Mouse (Mus musculus) hindlimb bud, embryonic 11.5 days (tissue): ENCODE results near the gene Itih2.
A peak's percentile ranks its signal among the peaks of the same experiment; 100 is the strongest.

Experiments
- DNase-seq: peaks from one replicate; pipeline ENCODE4 v3.0.0-alpha.2; 2012; ENCODE audit warnings: low read depth, low spot score; ENCODE audit errors: extremely low spot score

The Itih2 gene

DNA sequence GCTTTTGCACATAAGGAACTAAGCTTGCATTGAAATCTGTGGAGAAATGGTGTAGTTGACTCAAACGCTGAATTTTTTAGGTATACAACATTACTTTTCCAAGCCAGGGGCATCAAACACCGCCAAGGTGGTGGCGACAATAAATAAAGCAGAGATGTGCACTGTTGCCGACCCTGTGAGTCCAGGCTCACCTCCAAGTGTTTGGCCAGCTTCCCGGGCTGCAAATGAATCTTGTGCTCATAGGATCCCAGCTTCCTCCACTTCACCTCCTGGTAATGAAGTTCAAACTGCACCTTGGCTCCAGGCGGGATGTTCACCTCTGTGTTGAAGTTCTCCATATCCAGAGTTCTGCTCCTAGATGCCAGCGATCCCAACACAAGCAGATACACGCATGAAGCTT lies 11.9 kb downstream of the Itih2 start:
- DNase-seq = no peak

DNA sequence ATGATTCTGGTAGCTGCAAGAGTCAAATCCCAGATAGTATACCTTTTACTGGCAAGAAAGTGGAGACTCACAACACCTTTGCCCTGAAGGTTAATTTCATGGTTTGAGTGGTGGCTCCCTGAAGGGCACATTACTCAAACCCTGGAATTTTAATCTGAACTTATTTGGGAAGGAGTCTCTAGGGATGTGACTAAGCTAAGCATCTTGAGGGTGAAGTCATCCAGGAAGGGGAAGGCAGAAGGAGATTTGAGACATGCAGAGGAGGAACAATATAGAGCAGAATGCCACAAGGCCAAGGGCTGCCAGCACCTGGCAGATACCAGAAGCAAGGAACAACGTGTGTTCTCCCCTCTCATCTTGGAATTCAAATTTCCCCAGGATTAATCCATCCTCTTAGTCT lies 12.4 kb downstream of the Itih2 start:
- no peak for DNase-seq

DNA sequence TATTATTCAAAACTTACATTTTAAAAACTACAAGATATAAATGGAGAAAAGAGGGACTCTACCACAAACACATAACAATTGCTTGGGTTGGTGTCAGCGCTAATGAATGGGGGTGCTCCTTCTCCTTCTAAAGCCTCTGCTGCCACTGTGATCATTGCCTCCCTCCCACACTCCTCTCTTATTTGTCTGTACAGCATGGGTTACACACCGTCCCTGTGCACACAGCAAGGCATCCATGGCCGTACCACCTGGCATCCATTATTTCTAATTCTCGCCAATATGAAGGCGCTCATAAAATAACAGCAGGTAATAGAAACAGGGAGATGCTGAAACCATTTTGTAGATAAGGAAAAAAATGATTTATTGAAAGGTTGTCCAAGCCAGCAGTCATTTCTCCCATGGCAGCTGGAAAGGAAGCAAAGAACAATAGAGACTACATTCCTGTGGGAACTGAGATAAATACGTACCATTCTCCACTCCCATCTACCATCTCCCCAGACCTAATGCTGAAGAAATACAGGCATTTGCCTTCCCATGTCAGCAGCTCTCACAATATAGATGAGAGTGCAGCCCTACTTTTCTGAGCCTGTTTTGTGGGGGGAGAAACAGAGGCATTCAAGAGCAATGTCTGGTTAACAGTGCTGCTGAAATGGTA lies 22.5 kb downstream of the Itih2 start:
- no peak for DNase-seq

DNA sequence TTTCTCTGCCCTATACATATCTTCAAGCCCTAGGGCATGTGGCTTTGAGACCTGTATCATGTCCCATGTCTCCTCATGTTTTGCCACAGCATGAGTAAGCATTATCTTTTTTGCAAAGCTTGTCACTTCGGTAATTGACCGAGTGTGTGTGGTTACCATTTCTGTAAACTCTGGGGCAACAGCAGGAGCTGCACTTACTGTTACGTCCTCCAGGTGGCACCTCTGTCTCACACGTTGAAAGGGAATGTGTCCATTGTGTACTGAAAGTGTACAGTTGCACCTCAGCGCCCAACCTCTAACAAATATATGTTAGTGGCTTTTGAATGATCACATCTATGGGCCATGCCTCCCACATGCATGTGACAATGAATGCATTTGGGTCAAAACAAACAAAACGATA lies 30.0 kb downstream of the Itih2 start:
- DNase-seq = peak; percentile 8

DNA sequence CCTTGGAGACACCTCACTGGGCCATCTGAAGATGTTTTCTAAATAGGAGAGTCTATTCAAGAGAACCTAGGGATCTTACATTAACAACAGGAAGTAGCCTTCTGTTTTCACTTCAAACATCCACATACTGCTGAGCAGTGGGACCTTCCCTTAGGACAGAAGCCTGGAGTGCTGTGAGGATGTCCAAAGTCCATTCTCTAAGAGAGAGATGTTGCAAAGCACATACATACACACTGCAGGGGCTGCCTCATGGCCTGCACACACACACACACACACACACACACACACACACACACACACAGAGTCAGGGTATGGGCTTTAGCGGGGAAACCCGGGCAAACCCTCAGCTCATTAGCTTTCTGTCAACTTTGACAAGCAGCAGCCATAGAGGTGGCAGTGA lies 30.7 kb downstream of the Itih2 start:
- DNase-seq = no peak

DNA sequence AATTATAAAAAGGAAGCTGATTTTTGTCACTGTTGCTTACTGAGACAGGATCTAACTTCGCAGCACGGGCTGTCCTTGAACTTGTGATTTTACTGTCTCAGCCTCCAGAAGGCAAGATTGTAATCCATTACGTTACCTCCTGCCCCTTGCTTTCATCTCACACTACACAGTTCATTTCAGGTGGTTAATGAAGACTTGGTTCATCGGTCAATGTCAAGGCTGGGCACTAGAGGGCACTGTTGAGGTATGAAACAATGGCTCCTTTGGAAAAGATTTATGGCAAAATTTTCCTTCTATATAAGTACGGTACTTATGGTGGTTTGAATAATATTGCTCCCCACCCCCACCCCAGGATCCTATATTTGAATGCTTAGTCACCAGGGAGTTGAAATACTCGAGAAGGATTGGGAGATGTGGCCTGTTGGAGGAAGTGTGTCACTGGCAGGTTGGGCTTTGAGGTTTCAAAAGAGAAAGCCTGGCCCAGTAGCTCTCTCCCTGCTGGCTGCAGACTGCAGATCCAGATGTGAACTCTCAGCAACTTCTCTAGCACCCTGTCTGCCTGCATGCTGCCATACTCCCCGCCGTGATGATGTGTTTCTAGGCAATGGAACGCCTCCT lies 32.5 kb downstream of the Itih2 start:
- DNase-seq = peak; percentile 30

DNA sequence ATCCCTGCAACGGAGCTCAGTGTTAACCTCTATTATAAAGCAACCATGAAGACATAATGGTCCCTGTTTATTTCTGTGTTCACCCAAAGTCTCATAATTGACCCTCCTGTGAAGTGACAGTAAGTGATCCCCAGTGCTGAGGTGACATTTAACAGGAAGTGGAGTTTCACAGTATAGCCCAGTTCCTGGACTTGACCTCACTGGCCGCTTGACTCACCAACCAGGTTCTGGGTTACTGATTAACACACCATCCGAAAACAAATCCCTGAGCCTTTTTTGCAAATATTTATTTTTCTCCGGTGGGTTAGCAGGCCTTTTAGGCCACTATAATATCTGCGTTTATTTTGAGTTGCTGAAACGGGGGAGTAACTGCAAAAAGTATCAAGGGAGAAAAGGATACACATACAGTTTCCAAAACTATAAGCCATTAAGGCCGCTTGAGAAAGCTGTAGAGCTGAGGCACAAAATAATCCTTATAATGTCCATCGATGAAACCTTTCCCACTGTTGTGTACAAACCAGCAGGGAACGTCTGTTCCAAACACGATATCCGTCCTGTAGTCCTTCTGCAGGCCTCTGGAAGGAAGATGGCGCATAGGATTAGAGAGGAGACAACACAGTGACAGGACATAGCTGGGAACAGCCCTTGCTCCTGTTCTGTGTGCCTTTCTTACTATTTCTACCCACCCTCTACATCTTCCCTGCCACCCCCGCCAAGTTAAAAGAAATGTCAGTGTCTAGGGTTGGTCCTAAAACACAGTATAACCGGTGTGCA lies 36.7 kb downstream of the Itih2 start:
- DNase-seq = no peak

DNA sequence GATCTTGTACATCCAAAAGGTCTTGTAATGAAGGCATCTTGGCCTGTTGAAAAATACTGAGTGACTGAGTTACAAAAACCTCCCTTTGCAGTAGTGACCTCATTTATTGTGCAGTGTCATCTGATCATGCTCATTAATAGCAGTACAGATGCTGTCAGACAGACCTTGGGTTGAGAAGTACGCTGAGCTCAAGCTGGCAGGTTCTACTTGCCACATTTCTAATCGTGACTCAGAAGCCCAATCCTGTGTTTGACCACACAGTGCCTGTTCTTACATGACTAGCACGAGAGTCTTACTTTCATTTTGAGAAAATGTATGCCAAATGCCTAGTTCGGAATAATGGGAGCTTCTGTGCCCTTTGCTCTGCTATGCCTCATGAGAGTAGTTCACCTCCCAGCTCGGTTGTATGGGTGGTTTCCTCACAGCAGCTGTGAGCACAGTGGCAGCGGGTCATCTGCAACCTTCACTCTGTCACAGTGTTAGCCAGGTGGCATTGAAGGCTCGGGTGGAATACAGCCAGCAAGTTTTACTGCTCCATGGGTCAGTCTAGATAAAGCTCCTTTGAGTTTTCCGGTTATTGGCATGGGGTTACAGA lies 43.8 kb downstream of the Itih2 start:
- DNase-seq = no peak

DNA sequence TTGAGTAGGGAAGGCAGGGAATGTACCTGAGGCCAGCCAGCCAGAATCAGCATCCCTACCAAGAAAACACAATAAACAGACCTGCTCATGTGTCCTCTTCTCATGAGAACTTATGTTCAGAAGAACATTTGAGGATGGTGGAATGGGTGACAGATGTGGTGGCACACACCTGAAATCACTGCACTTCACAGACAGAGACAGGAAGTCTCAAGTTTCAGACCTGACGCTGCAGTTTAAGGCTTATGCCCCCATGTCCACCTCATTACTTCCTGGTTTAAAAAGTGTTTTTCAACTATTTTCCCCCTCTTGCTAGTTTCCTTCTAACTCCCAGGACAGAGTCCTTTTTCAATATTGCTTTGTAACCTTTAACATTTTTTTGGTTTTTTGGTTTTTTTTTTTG lies 48.5 kb downstream of the Itih2 start:
- no peak for DNase-seq

DNA sequence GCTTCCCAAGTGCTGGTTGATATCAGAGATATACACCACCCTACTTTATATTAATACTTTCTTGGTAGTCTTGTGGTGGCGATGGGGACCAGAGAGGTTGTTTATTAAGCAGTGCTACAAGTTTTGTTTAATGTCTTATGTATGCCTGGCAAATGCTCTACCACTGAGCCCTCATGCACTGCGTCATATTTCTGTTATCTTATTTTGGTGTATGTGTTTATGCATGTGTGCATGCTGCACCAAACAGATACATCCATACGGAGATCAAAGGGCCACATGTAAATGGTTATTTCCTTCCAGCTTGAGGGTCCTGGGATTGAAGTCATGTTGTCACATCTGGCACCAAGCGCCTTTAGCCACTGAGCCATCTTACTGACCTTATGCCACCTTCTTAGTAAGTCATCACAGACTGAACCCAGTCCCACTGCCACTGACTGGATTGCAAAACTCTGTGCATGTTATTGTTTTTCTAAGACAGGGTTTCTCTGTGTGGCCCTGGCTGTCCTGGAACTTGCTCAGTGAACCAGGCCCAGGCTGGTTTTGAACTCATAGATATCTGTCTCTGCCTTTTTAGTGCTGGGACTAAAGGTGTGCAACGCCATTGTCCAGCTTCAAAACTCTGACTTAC lies 49.6 kb downstream of the Itih2 start:
- no peak for DNase-seq

DNA sequence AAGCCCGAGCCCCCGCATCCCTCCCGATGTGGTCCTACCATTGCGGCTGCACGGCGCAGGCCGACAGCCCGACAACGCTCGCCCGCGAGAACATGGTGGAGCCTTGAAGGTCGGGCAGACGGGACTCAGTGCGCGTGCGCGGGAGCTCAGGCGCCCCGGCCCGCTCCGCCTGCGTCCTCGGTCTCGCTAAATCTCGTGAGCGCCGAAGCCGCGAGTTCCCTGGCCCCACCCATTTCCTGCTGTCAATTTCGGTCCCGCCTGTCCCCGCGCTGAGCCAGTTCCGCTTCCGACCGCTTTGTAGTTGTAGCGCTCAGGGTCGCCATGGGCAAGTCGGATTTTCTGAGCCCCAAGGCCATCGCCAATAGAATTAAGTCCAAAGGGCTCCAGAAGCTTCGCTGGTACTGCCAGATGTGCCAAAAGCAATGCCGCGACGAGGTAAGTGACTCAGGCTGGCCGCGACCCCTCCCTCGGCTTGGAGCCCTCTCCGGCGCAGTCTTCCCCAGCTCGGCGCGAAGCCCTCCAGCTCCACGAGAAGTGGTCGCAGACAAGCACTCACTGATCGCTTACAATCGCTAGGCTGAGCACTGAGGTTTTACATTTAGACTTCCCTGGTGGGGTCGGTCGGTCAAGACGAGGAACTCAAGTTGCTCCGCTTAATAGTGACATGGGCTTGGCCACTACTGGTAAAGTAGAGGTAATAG lies 50.7 kb downstream of the Itih2 start, which contains the start of the genes Atp5c1 and Kin:
TSS of gene Atp5c1 (minus strand) at position 201 of the 701 bp plus-strand sequence.
TSS of gene Kin (plus strand) at position 284 of the 701 bp plus-strand sequence.
- DNase-seq = peak; percentile 83

DNA sequence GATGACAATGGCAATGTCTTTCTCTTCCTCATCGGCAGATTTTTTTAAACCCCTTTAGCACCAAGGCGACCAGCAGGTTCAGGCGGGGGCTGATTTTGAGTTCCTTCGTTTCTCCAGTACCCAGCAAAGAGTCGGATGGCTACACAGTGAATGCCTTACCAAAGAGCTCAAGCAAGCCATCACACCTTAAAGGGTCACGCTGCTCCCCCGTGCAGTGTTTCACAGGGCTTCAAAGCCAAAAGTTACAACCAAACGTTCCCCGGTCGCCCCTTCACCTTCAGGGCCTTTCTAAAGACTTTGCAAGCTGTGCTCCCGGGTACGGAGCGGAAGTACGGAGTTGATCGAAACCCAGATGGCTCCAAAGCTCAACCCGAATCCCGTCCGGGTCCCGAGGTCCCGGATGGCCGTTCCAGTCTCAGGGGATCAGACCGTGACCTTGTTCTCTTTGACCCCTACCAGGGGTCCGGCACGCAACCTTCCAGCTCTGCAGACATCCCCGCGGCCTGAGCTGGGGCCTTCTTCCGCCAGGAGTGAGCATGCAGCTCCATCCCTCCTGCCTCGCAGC lies 51.4 kb downstream of the Itih2 start:
- DNase-seq = peak; percentile 5

DNA sequence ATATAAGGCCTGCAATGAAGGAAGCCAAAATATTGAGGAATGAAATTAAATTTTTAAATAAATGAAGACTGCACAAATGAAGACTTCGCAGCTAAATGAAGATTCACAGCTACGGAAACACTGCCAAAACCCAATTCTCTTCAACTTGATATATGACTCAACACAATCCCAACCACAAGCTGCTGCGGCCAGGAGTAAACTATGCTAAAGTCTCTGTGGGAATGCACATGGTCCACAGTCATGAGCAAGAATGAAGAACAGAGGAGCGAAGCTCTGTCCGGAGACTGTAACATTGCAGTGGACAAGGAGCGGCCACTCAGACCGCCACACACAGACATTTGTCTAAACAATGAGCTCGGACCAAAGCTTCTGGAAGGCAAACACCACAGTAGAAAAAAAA lies 54.5 kb downstream of the Itih2 start:
- DNase-seq = no peak

DNA sequence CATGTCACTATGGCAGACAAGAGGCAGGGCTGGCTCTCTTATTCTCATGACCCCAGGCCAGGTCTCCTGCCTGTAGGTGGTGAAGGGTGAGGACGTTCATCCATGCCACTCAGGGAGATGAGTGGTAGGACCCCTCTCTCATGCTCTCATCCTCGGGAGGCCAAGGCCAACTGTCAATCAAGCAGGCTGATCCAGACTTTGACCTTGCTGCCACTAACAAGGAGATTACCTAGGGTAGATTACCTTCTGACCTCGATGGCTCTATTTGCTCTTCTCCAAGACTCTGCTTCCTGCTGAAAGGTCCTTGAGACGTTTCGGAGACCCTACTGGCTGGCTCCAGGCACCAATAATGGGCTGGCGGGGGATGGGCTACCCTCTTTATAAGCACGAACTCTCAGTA lies 56.7 kb downstream of the Itih2 start:
- no peak for DNase-seq

DNA sequence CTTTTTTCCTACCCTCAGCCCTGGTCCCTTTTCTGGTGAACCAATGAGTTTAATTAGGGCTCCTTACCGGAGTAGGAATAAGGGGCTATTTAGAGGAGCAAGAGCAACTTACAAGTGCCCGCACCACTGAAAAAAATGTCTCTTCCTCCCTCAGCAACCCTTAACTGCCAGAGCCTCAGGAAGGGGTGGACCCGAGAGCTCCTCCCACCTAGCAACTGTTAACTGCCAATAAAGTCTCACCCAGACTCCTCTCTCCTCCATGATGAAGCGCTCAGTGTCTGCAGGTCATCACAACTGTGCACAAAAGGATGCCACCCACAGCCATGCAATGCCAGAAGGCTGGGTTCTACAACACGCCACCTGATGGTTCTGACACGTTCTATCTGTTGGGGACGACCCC lies 59.4 kb downstream of the Itih2 start:
- DNase-seq = no peak

DNA sequence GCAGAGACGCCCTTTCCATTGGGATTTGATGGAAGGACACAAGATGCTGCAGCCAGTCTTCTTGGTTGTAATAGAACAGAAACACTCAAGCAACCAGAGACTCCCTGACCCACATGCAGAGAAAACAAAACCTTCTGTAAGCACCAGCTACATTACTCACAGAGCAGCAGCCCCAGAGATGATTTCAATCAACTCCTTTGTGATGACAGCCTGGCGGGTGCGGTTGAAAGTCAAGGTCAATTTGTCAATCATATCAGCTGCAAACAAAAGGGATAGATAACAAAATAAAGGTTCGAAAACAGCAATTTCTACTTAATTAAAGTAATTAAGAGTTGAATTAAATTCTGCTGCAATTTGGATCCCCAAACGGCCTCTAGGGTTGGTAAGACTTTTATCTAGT lies 72.4 kb downstream of the Itih2 start:
- no peak for DNase-seq

DNA sequence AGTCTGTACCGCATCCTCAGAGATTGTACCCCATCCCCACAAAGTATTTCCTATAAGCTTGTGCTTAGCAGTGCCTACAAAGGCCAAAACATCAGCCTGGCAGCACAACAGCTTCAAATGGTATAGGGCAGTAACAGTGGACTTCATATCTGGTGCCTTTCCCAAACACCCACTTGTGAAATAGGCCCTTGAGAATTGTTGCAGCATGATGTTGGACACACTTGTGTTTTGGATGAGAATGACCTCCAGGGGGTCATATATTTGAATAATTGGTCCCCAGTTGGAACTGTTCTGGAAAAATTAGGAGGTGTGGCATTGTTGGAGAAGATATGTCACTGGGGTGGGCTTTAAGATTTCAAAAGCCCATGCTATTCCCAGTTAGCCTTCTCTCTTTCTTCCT lies 79.2 kb downstream of the Itih2 start:
- no peak for DNase-seq

DNA sequence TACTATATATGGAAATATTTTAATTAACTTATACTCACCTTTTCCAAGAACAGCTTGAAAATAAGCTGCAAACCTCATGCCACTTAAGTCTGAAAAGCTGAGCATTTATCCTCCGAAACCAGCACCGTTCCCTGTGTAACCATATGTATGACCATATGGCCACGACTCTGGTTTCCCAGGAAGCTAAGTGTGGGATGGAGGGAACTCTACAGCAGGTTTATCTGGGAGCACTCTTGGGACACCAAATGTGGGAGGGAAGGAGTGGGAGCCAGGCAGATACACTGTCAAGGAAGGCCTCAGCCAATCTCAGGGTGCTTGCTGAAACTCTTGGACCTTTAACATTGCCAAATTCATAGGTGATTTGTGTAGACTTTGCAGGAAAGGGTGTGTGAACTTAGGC lies 80.3 kb downstream of the Itih2 start:
- no peak for DNase-seq

DNA sequence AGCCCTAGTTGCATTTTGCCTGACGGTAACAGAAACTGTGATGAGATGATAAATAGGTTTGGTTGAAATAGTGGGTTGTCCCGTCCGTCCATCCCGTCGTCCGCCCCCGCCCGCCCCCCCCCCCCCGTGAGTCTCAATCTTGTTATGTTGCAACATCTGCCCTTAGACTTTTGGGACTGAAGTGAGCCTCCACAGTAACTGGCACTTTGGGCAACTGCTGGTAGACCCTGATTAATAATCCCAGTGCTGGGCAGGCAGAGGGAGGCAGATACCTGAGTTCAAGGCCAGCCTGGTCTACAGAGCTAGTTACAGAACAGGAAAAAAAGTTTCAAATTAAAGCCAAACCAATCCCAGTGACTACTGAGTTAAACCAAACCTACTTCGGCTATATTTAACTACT lies 81.7 kb downstream of the Itih2 start:
- no peak for DNase-seq

DNA sequence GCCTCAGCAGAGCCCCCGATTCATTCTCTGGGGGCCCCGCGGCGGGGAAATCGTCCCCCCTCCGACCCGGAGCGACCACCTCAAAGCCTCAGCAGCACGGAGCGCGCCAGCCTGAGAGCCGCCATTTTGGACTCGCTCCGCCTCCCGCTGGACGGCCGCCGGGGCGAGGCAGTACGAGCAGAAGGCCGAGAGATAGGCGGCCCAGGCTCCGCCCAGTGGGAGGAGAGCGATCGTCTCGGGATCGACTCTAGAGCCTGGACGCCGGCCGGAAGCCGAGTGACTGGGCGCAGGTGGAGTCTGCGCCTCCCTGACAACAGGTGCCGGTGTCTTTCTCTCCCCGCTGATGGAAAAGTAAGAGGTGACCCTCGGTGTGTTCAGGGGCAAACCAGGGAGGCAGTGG lies 82.7 kb downstream of the Itih2 start, which contains the start of gene Taf3:
TSS of gene Taf3 (minus strand) at position 136 of the 400 bp plus-strand sequence.
- peak; percentile 47 for DNase-seq
